Mouse (Mus musculus): ENCODE measurements around the gene Spata33.

Gene Spata33

DNA sequence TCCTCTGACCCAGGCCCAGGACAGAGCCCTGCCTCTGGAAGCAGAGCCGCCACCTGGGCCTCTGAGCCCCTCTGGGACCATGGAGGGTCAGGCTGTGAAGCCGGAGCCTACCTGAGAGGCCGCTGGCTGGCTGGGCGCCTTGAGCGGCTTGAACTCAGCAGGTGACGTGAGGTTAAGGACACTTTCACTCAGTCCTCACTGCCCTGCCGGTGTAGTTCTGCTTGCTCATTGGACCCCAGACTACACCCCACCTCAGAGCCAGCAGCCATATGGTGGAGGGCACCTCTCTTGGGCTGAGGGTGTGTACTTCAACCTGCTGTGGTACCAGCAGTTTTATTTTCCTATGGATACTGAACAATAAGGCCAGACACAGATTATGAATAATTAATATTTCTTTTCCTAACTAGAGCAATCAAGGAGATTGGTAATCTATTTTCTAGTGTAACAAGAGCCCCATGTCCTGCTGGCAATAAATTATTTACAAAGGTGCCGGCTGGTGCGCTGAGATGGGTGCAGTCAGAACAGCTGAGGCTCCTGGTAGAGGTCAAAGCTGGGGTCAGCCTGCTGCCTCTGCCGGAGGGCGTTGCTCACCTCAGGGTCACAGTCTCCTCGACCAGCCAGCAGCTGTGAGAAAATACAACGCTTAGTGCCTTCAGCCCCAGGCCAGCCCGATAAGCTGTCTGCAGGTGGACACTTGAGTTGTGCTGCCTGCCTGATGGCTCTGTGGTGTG, 55.5 kb downstream of the Spata33 start:
- DNase-seq (ENCODE audit: extremely low read depth, insufficient read length, low spot score): no peak

DNA sequence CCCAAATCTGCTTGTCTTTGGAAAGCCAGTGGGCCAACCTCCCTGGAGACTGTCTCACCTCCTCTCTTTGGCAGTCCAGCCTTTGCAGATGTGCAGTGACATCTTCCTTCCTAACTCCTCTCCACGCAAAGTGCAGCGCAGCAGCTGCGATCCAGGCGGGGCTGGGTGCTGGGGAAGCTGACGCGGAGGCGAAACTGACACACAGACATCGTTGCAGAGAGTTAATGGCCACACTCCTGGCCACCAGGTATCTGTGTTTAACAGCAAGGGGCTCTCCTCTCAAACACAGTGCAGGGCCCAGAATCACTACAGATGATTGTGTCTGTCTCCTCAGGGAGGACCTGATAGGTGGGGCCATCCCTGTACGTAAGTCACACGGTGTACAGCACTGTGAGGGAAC, 58.5 kb downstream of the Spata33 start:
- DNase-seq (ENCODE audit: extremely low read depth, insufficient read length, low spot score): no peak

Measured in 3134 (cell line).